Mouse (Mus musculus): ENCODE results near the gene Mtor. TPM values are rescaled to one million over a fixed set of nuclear protein-coding genes. Genes with fewer than 3 reads are reported as not detected.

Mtor gene
- polyA plus RNA-seq, 1 experiment from 2014 or later: 16.5 TPM

GRCm38 (mm10) chr4:148504497-148504959 is 56.1 kb downstream of the Mtor start:
- H3K9ac ChIP-seq: no peak overlapping the region
- H3K27ac ChIP-seq: peak overlapping the region; percentile 10; the same call in 1 of the 2 replicates
- ATAC-seq (ENCODE audit: low FRiP score, low read depth): peak; percentile 34; the same call in 1 of the 2 replicates
- 4% methylated on average over 8 of the region's 8 CpGs for WGBS
- no peaks in the 10 kb centered on the region for H3K27me3 ChIP-seq
- no peak overlapping the region for H3K4me2 ChIP-seq (replicated peaks)
- peaks cover 13% of the 10 kb centered on the region for H3K4me1 ChIP-seq
- H3K4me3 ChIP-seq: no peak overlapping the region
- H3K9me3 ChIP-seq: 0 out of 2 replicates have a peak, but pooled peaks cover 4% of the 10 kb centered on the region
- H3K36me3 ChIP-seq: peaks cover 67% of the 10 kb centered on the region

- H3K9me3 ChIP-seq: 0 out of 2 replicates have a peak, but pooled peaks cover 4% of the 10 kb centered on the region
- H3K27ac ChIP-seq: peak overlapping the region; percentile 39; the same call in 1 of the 2 replicates
- ATAC-seq (ENCODE audit: low FRiP score, low read depth): peak; percentile 65
- H3K4me2 ChIP-seq (replicated peaks): no peak overlapping the region
- no peaks in the 10 kb centered on the region for H3K27me3 ChIP-seq
- no peak overlapping the region for H3K4me3 ChIP-seq
- peaks cover 21% of the 10 kb centered on the region for H3K4me1 ChIP-seq
- H3K9ac ChIP-seq: no peak overlapping the region
- 52% methylated on average over 5 of the region's 5 CpGs for WGBS
- peaks cover 59% of the 10 kb centered on the region for H3K36me3 ChIP-seq
Observed at GRCm38 (mm10) chr4:148507585-148507984, 59.2 kb downstream of the Mtor start.

DNA sequence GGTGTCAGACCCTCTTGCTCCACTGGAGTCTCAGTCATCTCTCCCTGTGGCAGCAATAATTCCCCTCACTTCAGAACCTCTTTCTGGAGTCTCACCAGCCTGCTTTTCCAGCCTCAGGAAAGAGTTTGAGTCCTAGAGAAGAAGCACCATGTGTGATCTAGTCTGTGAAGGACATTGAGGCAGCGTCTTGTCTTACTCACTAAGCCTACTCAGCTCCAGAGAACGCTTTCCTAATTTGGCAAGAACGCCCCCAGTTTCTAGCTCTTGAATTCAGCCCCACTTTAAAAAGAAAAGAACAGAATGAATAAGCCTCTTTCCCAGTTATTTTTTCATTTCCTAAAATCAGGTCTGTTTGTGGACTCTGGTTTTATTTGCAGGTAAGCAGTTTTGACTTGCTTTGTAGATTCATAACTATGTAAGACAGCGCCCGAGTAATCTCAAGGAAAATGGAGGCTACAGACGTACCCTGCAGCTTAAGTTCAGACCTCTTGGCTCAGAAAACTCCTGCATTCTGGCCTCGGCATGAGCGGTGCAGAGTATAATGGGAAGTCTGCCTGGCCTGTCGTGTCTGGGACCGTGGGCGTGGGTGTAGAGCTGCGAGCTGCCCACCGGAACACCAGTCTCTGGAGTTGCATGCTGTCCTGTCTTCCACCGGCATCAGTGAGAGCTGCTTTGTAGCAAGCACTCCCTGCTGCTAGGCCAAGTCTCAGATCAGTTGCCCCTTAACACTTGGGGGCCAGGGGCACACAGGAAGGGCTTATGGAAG is 59.9 kb downstream of the Mtor start:
- no peaks in the 10 kb centered on the region for H3K27me3 ChIP-seq
- H3K4me1 ChIP-seq: peaks cover 21% of the 10 kb centered on the region
- H3K4me3 ChIP-seq: no peak overlapping the region
- H3K36me3 ChIP-seq: peaks cover 59% of the 10 kb centered on the region
- no peak overlapping the region for H3K9ac ChIP-seq
- H3K9me3 ChIP-seq: 0 out of 2 replicates have a peak, but pooled peaks cover 4% of the 10 kb centered on the region
- no peak overlapping the region for H3K4me2 ChIP-seq (replicated peaks)
- 91% methylated on average over 14 of the region's 14 CpGs for WGBS
- no peak for ATAC-seq (ENCODE audit: low FRiP score, low read depth)
- H3K27ac ChIP-seq: peak overlapping the region; percentile 39; the same call in 1 of the 2 replicates

DNA sequence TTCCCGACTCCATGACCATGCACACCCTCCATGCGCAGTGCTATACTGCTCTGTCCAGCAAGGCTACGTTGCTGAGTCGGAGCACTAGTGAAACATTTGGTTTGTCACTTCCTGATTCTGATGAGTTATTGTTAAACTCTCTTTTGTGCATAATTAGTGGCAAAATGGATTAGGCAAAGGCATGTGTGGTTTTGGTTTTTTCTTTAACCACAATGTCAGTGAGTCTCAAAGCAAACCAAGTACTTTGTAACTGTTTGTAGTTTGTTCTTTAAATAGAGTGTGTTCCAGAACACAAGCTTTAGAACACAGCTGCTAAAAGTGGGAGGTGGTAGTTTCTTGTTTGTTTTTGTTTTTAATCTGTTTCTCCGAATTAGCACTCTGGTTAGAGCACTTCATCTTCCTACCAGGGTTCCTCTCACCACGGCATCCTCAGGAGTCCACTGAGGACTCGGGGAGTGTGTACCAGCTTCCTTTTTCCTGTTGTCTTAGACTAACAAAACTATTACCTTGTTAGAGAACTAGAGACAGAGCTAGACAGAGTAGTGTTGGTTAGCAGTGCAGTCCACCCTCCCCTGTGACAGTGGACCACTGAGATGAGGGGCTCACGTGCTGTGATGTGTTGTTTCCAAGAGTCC is 61.2 kb downstream of the Mtor start:
- Histone ChIP-seq H3K27me3 (no peaks in the 10 kb centered on the region), H3K4me2 (replicated peaks) (no peak overlapping the region), H3K9ac (no peak overlapping the region), H3K9me3 (0 out of 2 replicates have a peak, but pooled peaks cover 4% of the 10 kb centered on the region), H3K4me3 (no peak overlapping the region), H3K4me1 (peaks cover 18% of the 10 kb centered on the region), H3K27ac (no peak overlapping the region), H3K36me3 (peaks cover 63% of the 10 kb centered on the region)
- WGBS: 83% methylated on average over 8 of the region's 8 CpGs
- no peak for ATAC-seq (ENCODE audit: low FRiP score, low read depth)

DNA sequence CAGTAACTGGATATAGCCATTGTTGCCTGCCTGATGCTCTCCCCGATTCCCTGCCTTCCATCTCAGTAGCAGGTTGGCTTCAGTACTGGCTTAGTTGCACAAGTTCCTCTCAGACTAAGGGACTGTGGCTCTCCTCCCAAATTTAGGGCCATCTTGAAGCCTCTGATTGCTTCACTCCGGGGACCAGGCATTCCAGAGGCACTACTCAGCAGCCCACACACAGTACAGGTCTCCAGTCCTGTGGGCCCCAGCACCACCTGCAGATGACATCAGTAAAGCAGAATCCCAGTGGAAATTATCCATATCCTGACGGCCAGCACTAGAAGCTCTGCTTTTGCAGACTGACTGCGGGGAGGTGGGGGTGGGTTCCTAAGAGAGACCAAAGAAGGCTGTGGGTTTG is 62.3 kb downstream of the Mtor start:
- Histone ChIP-seq H3K4me1 (0 out of 2 replicates have a peak, but pooled peaks cover 15% of the 10 kb centered on the region), H3K36me3 (peaks cover 67% of the 10 kb centered on the region)
- peak; percentile 66 for ATAC-seq (ENCODE audit: low FRiP score, low read depth)

DNA sequence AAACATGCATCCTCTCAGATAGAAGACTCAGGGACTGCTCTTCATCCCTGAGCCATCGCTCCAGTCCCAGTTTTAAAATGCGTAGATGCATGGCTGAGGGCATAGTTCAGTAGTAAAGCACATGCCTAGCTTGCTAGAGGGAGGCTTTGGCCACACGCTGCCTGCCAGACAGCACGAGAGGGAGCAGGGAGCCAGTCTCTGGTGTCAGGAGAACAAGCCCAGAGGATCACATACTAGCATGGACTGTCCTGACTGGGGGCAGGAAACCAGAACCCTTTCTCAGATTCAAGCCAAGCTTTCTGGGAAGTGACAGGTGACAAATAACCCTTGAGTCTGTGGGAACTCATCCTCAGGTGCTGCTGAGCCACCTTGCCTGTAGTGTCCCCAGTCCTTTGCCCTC is 62.9 kb downstream of the Mtor start:
- ATAC-seq (ENCODE audit: low FRiP score, low read depth): no peak
- H3K4me2 ChIP-seq (replicated peaks): no peak overlapping the region
- H3K27me3 ChIP-seq: no peaks in the 10 kb centered on the region
- WGBS: 88% methylated on average over 4 of the region's 4 CpGs
- 0 out of 2 replicates have a peak, but pooled peaks cover 4% of the 10 kb centered on the region for H3K9me3 ChIP-seq
- 0 out of 2 replicates have a peak, but pooled peaks cover 15% of the 10 kb centered on the region for H3K4me1 ChIP-seq
- peaks cover 65% of the 10 kb centered on the region for H3K36me3 ChIP-seq
- H3K4me3 ChIP-seq: no peak overlapping the region
- H3K9ac ChIP-seq: no peak overlapping the region
- H3K27ac ChIP-seq: no peak overlapping the region

More for the DNA sequence above, 62.3 kb downstream of the Mtor start:
- no peaks in the 10 kb centered on the region for H3K27me3 ChIP-seq
- WGBS: 61% methylated on average over 4 of the region's 4 CpGs
- no peak overlapping the region for H3K9ac ChIP-seq
- 0 out of 2 replicates have a peak, but pooled peaks cover 4% of the 10 kb centered on the region for H3K9me3 ChIP-seq
- H3K4me2 ChIP-seq (replicated peaks): no peak overlapping the region
- H3K27ac ChIP-seq: peak overlapping the region; percentile 22; the same call in 1 of the 2 replicates
- no peak overlapping the region for H3K4me3 ChIP-seq

GRCm38 (mm10) chr4:148513021-148513559 is 64.7 kb downstream of the Mtor start:
- Histone ChIP-seq H3K4me1 (0 out of 2 replicates have a peak, but pooled peaks cover 9% of the 10 kb centered on the region), H3K27me3 (no peaks in the 10 kb centered on the region), H3K27ac (no peak overlapping the region), H3K36me3 (peaks cover 76% of the 10 kb centered on the region), H3K9ac (no peak overlapping the region), H3K4me3 (no peak overlapping the region), H3K4me2 (replicated peaks) (no peak overlapping the region), H3K9me3 (0 out of 2 replicates have a peak, but pooled peaks cover 4% of the 10 kb centered on the region)
- WGBS: 73% methylated on average over 6 of the region's 6 CpGs
- no peak for ATAC-seq (ENCODE audit: low FRiP score, low read depth)

GRCm38 (mm10) chr4:148515313-148515712 is 66.9 kb downstream of the Mtor start:
- Histone ChIP-seq H3K4me1 (peaks cover 9% of the 10 kb centered on the region; the same call in 1 of the 2 replicates), H3K9me3 (no peaks in the 10 kb centered on the region), H3K27ac (no peak overlapping the region), H3K4me2 (replicated peaks) (no peak overlapping the region), H3K9ac (no peak overlapping the region), H3K36me3 (peaks cover 87% of the 10 kb centered on the region), H3K27me3 (no peaks in the 10 kb centered on the region), H3K4me3 (no peak overlapping the region)
- 91% methylated on average over 2 of the region's 2 CpGs for WGBS
- ATAC-seq (ENCODE audit: low FRiP score, low read depth): no peak

DNA sequence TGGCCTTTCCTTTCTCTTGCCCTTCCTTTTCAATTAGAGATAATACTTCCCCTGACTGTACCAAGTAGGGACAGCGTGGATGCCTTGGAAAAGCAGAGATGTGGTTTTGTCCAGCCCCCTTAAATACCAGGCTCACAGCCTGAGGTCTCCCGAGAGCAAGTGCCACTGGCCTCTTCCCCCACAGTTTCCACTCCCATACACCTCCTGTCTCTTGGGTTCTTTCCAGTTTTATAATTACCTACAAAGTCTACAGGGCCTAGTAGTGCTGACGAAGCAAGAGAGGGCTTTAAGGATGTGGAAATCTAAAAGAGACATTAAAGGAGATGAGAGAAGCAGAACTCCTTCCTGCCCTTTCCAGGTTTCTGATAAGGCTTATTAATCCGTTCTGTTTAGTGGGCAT is 69.4 kb downstream of the Mtor start:
- Histone ChIP-seq H3K27me3 (no peaks in the 10 kb centered on the region), H3K4me2 (replicated peaks) (no peak overlapping the region), H3K4me1 (peaks cover 4% of the 10 kb centered on the region; the same call in 1 of the 2 replicates), H3K27ac (no peak overlapping the region), H3K4me3 (no peak overlapping the region), H3K36me3 (peaks cover 90% of the 10 kb centered on the region), H3K9ac (no peak overlapping the region), H3K9me3 (no peaks in the 10 kb centered on the region)
- WGBS: 51% methylated on average over 4 of the region's 4 CpGs
- no peak for ATAC-seq (ENCODE audit: low FRiP score, low read depth)

DNA sequence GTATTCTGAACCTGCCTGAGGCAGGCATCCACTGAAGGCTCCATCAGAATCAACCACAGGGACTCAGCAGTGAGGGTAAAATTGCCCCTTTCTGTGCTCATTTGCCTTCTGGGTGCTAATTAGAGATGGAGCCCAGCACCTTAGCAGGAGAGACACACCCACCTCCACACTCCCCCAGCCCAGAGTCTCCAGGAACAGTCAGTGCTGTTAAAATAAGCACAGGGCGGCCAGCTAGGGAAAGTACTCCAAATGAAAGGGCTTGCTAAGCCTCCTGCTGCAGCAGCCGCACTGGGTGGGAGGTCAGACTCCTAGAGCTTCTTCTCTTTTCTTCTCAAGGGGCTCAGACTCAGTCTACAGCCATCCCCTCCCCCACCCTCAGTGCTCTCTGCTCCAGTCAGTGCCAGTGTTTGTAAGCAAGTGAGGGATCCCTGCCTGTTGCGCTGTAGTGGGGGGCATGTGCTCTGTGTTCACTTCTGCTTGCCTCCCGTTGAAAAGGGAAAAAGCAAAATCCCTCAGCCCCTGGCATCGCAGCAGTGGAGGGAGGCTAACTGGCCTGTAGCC is 69.9 kb downstream of the Mtor start:
- no peaks in the 10 kb centered on the region for H3K27me3 ChIP-seq
- 45% methylated on average over 5 of the region's 5 CpGs for WGBS
- H3K9ac ChIP-seq: no peak overlapping the region
- H3K9me3 ChIP-seq: no peaks in the 10 kb centered on the region
- no peak overlapping the region for H3K4me3 ChIP-seq
- H3K27ac ChIP-seq: 0 out of 2 replicates have a peak overlapping the region, but pooled peaks have one; percentile 3
- no peak for ATAC-seq (ENCODE audit: low FRiP score, low read depth)
- H3K36me3 ChIP-seq: peaks cover 90% of the 10 kb centered on the region
- H3K4me2 ChIP-seq (replicated peaks): no peak overlapping the region
- peaks cover 4% of the 10 kb centered on the region; the same call in 1 of the 2 replicates for H3K4me1 ChIP-seq

GRCm38 (mm10) chr4:148523538-148523937 is 75.1 kb downstream of the Mtor start:
- Histone ChIP-seq H3K27ac (no peak overlapping the region), H3K9ac (no peak overlapping the region), H3K4me1 (no peaks in the 10 kb centered on the region), H3K4me2 (replicated peaks) (no peak overlapping the region), H3K27me3 (no peaks in the 10 kb centered on the region), H3K36me3 (peaks cover 91% of the 10 kb centered on the region), H3K9me3 (no peaks in the 10 kb centered on the region), H3K4me3 (no peak overlapping the region)
- ATAC-seq (ENCODE audit: low FRiP score, low read depth): no peak
- 57% methylated on average over 7 of the region's 7 CpGs for WGBS

All from limb, embryonic 13.5 days (tissue).